Mouse (Mus musculus): ENCODE measurements at regions not wholly inside any gene's neighbourhood (a gene's known extent, or its start where the extent isn't known, plus 50 kb on each side); places are given as distances from the start of the nearest gene placed in this dataset.

DNA sequence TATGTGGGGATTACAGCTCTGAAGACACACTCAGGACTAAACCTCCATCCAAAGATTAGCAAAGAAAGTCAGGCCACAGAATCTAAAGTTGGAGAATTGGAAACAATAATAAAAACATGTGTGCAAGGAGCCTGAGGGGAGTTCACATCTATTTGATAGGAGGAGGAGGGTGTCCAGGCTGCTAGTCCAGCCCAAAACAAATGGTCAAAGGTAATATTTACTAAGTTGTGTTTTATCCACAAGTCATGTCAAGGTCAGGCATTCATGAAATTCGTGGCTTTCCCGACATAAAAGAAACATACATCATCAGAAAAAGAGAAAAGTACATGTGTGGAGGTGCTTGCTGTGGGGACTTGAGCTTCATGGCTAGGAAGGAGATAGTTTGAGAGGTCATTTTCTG lies 56.2 kb upstream of the Zranb2 start:
- 42% methylated on average over 2 of the region's 2 CpGs for WGBS (ENCODE audit: insufficient replicate concordance)
- no peaks in the 10 kb centered on the region for H3K27me3 ChIP-seq (ENCODE audit: insufficient read depth, low read length)
- H3K4me1 ChIP-seq (ENCODE audit: insufficient read depth) = no peaks in the 10 kb centered on the region
- no peaks in the 10 kb centered on the region for H3K9me3 ChIP-seq (ENCODE audit: low read length)
- no peaks in the 10 kb centered on the region for H3K36me3 ChIP-seq (replicated peaks; ENCODE audit: insufficient read depth, low read length)
- no peak overlapping the region for H3K27ac ChIP-seq (ENCODE audit: low read depth)
- DNase-seq (no peak), ATAC-seq (peak; percentile 61)
- no peak overlapping the region for H3K9ac ChIP-seq (replicated peaks)
- no peak overlapping the region for H3K4me2 ChIP-seq (ENCODE audit: low read depth, low read length)
- no peak overlapping the region for H3K4me3 ChIP-seq (ENCODE audit: low read depth, low read length)
- no peak for TF ChIP-seq CTCF (IDR thresholded peaks at IDR 0.05; ENCODE audit: low read depth)
- no peak for TF ChIP-seq EP300 (IDR thresholded peaks at IDR 0.05; ENCODE audit: low read depth)

Data from liver, postnatal 0 days (tissue).